Mouse (Mus musculus): ENCODE measurements around the gene Krtap27-1. TPM values are rescaled to one million over a fixed set of nuclear protein-coding genes. Genes with fewer than 3 reads are reported as not detected.

Krtap27-1 gene
- total RNA-seq (2021), result not detected
- long read RNA-seq, experiment 1, result 0 reads
- long read RNA-seq, experiment 2, result 0 reads

- no peak for DNase-seq (ENCODE audit: extremely low spot score in 1 of 2, low spot score in 2 of 2)
- no peak within 1 kb of the TSS for H3K27ac ChIP-seq
- no peak for TF ChIP-seq CTCF (IDR thresholded peaks at IDR 0.05)
- no peak within 1 kb of the TSS for H3K4me3 ChIP-seq
- intact Hi-C loops (cut with DNase I), result no loop called here
Measured at GRCm38 (mm10) chr16:88671571-88671970, at the start of gene Krtap27-1. Gene Krtap27-1, minus strand, starts transcription at chr16:88671671.

GRCm38 (mm10) chr16:88720031-88720430 is 48.6 kb upstream of the Krtap27-1 start:
- intact Hi-C loops (cut with DNase I), result no loop called here
- Histone ChIP-seq H3K4me3 (no peak overlapping the region), H3K27ac (no peak overlapping the region)
- TF ChIP-seq CTCF (IDR thresholded peaks at IDR 0.05), result no peak
- no peak for DNase-seq (ENCODE audit: extremely low spot score in 1 of 2, low spot score in 2 of 2)

GRCm38 (mm10) chr16:88716549-88716948 is 45.1 kb upstream of the Krtap27-1 start:
- TF ChIP-seq CTCF (IDR thresholded peaks at IDR 0.05), result no peak
- no peak overlapping the region for H3K27ac ChIP-seq
- DNase-seq (ENCODE audit: extremely low spot score in 1 of 2, low spot score in 2 of 2), result no peak
- intact Hi-C loops (cut with DNase I), result no loop called here
- no peak overlapping the region for H3K4me3 ChIP-seq

- intact Hi-C loops (cut with DNase I), result no loop called here
- H3K4me3 ChIP-seq, result no peak overlapping the region
- H3K27ac ChIP-seq, result no peak overlapping the region
- no peak for DNase-seq (ENCODE audit: extremely low spot score in 1 of 2, low spot score in 2 of 2)
- TF ChIP-seq CTCF (IDR thresholded peaks at IDR 0.05), result no peak; the same call in 1 of the 2 replicates
Measured at GRCm38 (mm10) chr16:88711245-88711644, 39.8 kb upstream of the Krtap27-1 start.

GRCm38 (mm10) chr16:88710757-88711156 is 39.3 kb upstream of the Krtap27-1 start:
- H3K4me3 ChIP-seq, result no peak overlapping the region
- intact Hi-C loops (cut with DNase I), result no loop called here
- no peak; the same call in 1 of the 2 replicates for TF ChIP-seq CTCF (IDR thresholded peaks at IDR 0.05)
- no peak for DNase-seq (ENCODE audit: extremely low spot score in 1 of 2, low spot score in 2 of 2)
- no peak overlapping the region for H3K27ac ChIP-seq

GRCm38 (mm10) chr16:88707496-88708012 is 36.1 kb upstream of the Krtap27-1 start, which contains the start of gene 2310061N02Rik:
Gene 2310061N02Rik, minus strand, starts transcription at chr16:88707962.
- DNase-seq (ENCODE audit: extremely low spot score in 1 of 2, low spot score in 2 of 2), result no peak
- intact Hi-C loops (cut with DNase I), result no loop called here
- no peak for TF ChIP-seq CTCF (IDR thresholded peaks at IDR 0.05)
- H3K4me3 ChIP-seq, result no peak within 1 kb of the TSS
- H3K27ac ChIP-seq, result no peak within 1 kb of the TSS

GRCm38 (mm10) chr16:88701072-88701864 is 29.8 kb upstream of the Krtap27-1 start:
- Histone ChIP-seq H3K4me3 (no peak overlapping the region), H3K27ac (no peak overlapping the region)
- intact Hi-C loops (cut with DNase I), result no loop called here
- TF ChIP-seq CTCF (IDR thresholded peaks at IDR 0.05), result no peak
- DNase-seq (ENCODE audit: extremely low spot score in 1 of 2, low spot score in 2 of 2), result no peak

- intact Hi-C loops (cut with DNase I), result no loop called here
Measured at GRCm38 (mm10) chr16:88696256-88696655, 24.8 kb upstream of the Krtap27-1 start.

GRCm38 (mm10) chr16:88681282-88681681 is 9.8 kb upstream of the Krtap27-1 start:
- no peak overlapping the region for H3K27ac ChIP-seq
- DNase-seq (ENCODE audit: extremely low spot score in 1 of 2, low spot score in 2 of 2), result no peak
- no peak overlapping the region for H3K4me3 ChIP-seq
- no peak for TF ChIP-seq CTCF (IDR thresholded peaks at IDR 0.05)
- intact Hi-C loops (cut with DNase I), result no loop called here

More at GRCm38 (mm10) chr16:88696256-88696655, 24.8 kb upstream of the Krtap27-1 start:
- H3K27ac ChIP-seq, result no peak overlapping the region
- H3K4me3 ChIP-seq, result no peak overlapping the region
- no peak for DNase-seq (ENCODE audit: extremely low spot score in 1 of 2, low spot score in 2 of 2)
- TF ChIP-seq CTCF (IDR thresholded peaks at IDR 0.05), result no peak

- DNase-seq (ENCODE audit: extremely low spot score in 1 of 2, low spot score in 2 of 2), result no peak
- H3K4me3 ChIP-seq, result no peak overlapping the region
- intact Hi-C loops (cut with DNase I), result no loop called here
- no peak for TF ChIP-seq CTCF (IDR thresholded peaks at IDR 0.05)
- no peak overlapping the region for H3K27ac ChIP-seq
Measured at GRCm38 (mm10) chr16:88679099-88679498, 7.6 kb upstream of the Krtap27-1 start.

- no peak overlapping the region for H3K27ac ChIP-seq
- intact Hi-C loops (cut with DNase I), result no loop called here
- DNase-seq (ENCODE audit: extremely low spot score in 1 of 2, low spot score in 2 of 2), result no peak
- no peak overlapping the region for H3K4me3 ChIP-seq
- no peak; the same call in 1 of the 2 replicates for TF ChIP-seq CTCF (IDR thresholded peaks at IDR 0.05)
Measured at GRCm38 (mm10) chr16:88657426-88657825, 14.0 kb downstream of the Krtap27-1 start.

- no peak overlapping the region for H3K4me3 ChIP-seq
- DNase-seq (ENCODE audit: extremely low spot score in 1 of 2, low spot score in 2 of 2), result no peak
- intact Hi-C loops (cut with DNase I), result no loop called here
- no peak overlapping the region for H3K27ac ChIP-seq
- TF ChIP-seq CTCF (IDR thresholded peaks at IDR 0.05), result no peak
Measured at GRCm38 (mm10) chr16:88651952-88652351, 19.5 kb downstream of the Krtap27-1 start.
